7 mouse cellular contexts compared by ENCODE assay signal in the genomic region with DNA sequence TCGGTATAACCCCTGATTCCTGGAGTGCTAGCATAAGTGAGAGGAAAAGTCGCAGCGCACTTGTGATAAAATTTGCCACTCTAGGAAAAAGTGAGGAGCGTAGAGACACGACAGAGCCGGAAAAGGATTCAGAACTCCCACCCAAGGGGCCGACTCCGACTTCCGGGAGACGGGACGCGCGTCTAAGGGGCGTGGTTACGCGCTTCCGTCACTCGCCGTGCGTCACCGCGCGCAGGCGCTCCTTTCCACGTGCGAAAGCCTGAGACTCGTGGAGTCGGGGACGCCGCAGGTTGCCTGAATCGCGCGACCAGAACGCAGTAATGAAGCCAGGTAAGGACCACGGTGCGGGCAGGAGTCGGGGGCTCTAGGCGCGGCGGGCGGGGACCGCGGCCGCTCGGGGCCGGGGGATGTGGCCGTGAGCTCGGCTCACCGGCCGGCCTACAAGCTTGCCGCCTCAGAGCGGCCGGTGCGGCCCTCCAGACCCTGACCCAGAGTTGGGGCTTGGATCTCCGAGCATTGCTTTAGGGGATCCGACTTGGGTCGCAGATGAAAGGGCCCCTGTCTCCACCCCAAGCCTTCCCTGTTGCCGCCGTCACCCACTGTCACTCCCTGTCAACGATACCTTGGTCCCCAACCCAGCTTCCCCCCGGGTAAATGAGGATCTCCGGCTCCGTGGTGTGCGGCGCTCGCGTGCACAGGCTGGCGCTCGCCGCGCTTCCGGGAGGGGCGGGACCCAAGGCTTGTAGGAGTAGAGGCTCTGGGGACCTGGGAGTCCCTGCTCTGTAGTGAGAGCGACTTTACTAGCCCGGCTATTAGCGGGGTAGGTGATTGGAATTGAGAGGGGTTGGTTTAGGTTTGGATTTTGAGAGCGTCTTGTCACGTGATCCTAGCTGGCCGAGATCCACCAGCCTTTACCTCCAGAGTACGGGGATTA. TPM values are rescaled to one million over a fixed set of nuclear protein-coding genes. Genes with fewer than 3 reads are reported as not detected.
DNase-seq lines count a peak whose midpoint lies in the region; ATAC-seq and TF ChIP-seq lines count a peak whose summit lies in the region.

A gene (plus strand): TSS at position 222 of the 934 bp plus-strand sequence.

- TF ChIP-seq POLR2A in kidney, adult 2 months (IDR thresholded peaks at IDR 0.05; ENCODE audit: low read depth, low read length): peak; percentile 31
- TF ChIP-seq POLR2A in spleen, adult 2 months (IDR thresholded peaks at IDR 0.05; ENCODE audit: low read depth, low read length): peak; percentile 68

- H3K9ac ChIP-seq in embryonic facial prominence, embryonic 12.5 days: peak within 1 kb of the TSS; percentile 72
- peak within 1 kb of the TSS; percentile 80 for H3K9ac ChIP-seq in limb, embryonic 12.5 days (replicated peaks)
- H3K9ac ChIP-seq in midbrain, embryonic 15.5 days: peak within 1 kb of the TSS; percentile 77

- peak within 1 kb of the TSS; percentile 86 for H3K27ac ChIP-seq in embryonic facial prominence, embryonic 12.5 days
- peak within 1 kb of the TSS; percentile 64; the same call in 1 of the 2 replicates for H3K27ac ChIP-seq in kidney, adult 2 months (ENCODE audit: insufficient read depth, low read depth, low read length)
- peak within 1 kb of the TSS; percentile 85 for H3K27ac ChIP-seq in limb, embryonic 12.5 days
- peak within 1 kb of the TSS; percentile 75 for H3K27ac ChIP-seq in midbrain, embryonic 15.5 days
- peak within 1 kb of the TSS; percentile 90 for H3K27ac ChIP-seq in spleen, adult 2 months (ENCODE audit: insufficient read depth, low read length)

- peak; percentile 90 for DNase-seq in adrenal gland, postnatal 25 days
- peak; percentile 93 to 94 for DNase-seq in heart, adult 18-20 months
- DNase-seq in kidney, adult 2 months: peak; percentile 94
- DNase-seq in spleen, adult 2 months (ENCODE audit: low read depth in 1 of 2, low spot score in 2 of 2): peak; percentile 84 to 88

- H3K36me3 ChIP-seq in embryonic facial prominence, embryonic 12.5 days: peaks cover 4% of the 10 kb centered on the region; the same call in 1 of the 2 replicates
- no peaks in the 10 kb centered on the region for H3K36me3 ChIP-seq in kidney, adult 2 months (ENCODE audit: control insufficient read depth, insufficient read depth, low read length)
- peaks cover 3% of the 10 kb centered on the region for H3K36me3 ChIP-seq in limb, embryonic 12.5 days
- no peaks in the 10 kb centered on the region for H3K36me3 ChIP-seq in midbrain, embryonic 15.5 days (replicated peaks)
- no peaks in the 10 kb centered on the region for H3K36me3 ChIP-seq in spleen, adult 2 months (ENCODE audit: control insufficient read depth, insufficient read depth, low read length)

- peaks cover 19% of the 10 kb centered on the region for H3K4me1 ChIP-seq in embryonic facial prominence, embryonic 12.5 days
- H3K4me1 ChIP-seq in kidney, adult 2 months (ENCODE audit: control insufficient read depth, insufficient read depth, low read length): peaks cover 4% of the 10 kb centered on the region; the same call in 1 of the 2 replicates
- peaks cover 24% of the 10 kb centered on the region for H3K4me1 ChIP-seq in limb, embryonic 12.5 days (replicated peaks)
- peaks cover 33% of the 10 kb centered on the region for H3K4me1 ChIP-seq in midbrain, embryonic 15.5 days
- peaks cover 7% of the 10 kb centered on the region for H3K4me1 ChIP-seq in spleen, adult 2 months (ENCODE audit: control insufficient read depth, insufficient read depth, insufficient read length)

- H3K4me3 ChIP-seq in embryonic facial prominence, embryonic 12.5 days: peak within 1 kb of the TSS; percentile 83
- peak within 1 kb of the TSS; percentile 72 for H3K4me3 ChIP-seq in kidney, adult 2 months (ENCODE audit: insufficient read depth, low read depth, low read length)
- H3K4me3 ChIP-seq in limb, embryonic 12.5 days (replicated peaks): peak within 1 kb of the TSS; percentile 86
- H3K4me3 ChIP-seq in midbrain, embryonic 15.5 days: peak within 1 kb of the TSS; percentile 76
- H3K4me3 ChIP-seq in spleen, adult 2 months (ENCODE audit: extremely low read depth, insufficient read depth, insufficient read length): peak within 1 kb of the TSS; percentile 90

- ATAC-seq in embryonic facial prominence, embryonic 12.5 days (ENCODE audit: insufficient number of reproducible peaks, insufficient read depth, low FRiP score, low TSS enrichment): peak; percentile 81
- ATAC-seq in limb, embryonic 12.5 days (ENCODE audit: insufficient number of reproducible peaks, insufficient read depth, low FRiP score, low TSS enrichment, low read depth): peak; percentile 72
- peak; percentile 95 for ATAC-seq in midbrain, embryonic 15.5 days (replicated peaks)

- H3K4me2 ChIP-seq in embryonic facial prominence, embryonic 12.5 days (replicated peaks): peak within 1 kb of the TSS; percentile 85
- H3K4me2 ChIP-seq in limb, embryonic 12.5 days: peak within 1 kb of the TSS; percentile 82
- H3K4me2 ChIP-seq in midbrain, embryonic 15.5 days: peak within 1 kb of the TSS; percentile 86

- WGBS in embryonic facial prominence, embryonic 12.5 days: under 1% methylated on average over 80 of the region's 80 CpGs
- WGBS in kidney, adult 2 months: under 1% methylated on average over 80 of the region's 80 CpGs
- WGBS in limb, embryonic 12.5 days: under 1% methylated on average over 80 of the region's 80 CpGs
- WGBS in midbrain, embryonic 15.5 days: under 1% methylated on average over 80 of the region's 80 CpGs
- under 1% methylated on average over 80 of the region's 80 CpGs for WGBS in spleen, adult 2 months

- no peaks in the 10 kb centered on the region for H3K27me3 ChIP-seq in embryonic facial prominence, embryonic 12.5 days
- no peaks in the 10 kb centered on the region for H3K27me3 ChIP-seq in kidney, adult 2 months (replicated peaks; ENCODE audit: control insufficient read depth, insufficient read depth, low read length)
- H3K27me3 ChIP-seq in limb, embryonic 12.5 days: no peaks in the 10 kb centered on the region
- H3K27me3 ChIP-seq in midbrain, embryonic 15.5 days (replicated peaks): no peaks in the 10 kb centered on the region
- no peaks in the 10 kb centered on the region for H3K27me3 ChIP-seq in spleen, adult 2 months (ENCODE audit: control insufficient read depth, insufficient read depth, low read length)

- H3K9me3 ChIP-seq in embryonic facial prominence, embryonic 12.5 days: 0 out of 2 replicates have a peak, but pooled peaks cover 5% of the 10 kb centered on the region
- H3K9me3 ChIP-seq in limb, embryonic 12.5 days: peaks cover 8% of the 10 kb centered on the region; the same call in 1 of the 2 replicates
- no peaks in the 10 kb centered on the region for H3K9me3 ChIP-seq in midbrain, embryonic 15.5 days

- TF ChIP-seq CTCF in kidney, adult 2 months (conservative IDR thresholded peaks at IDR 0.05; ENCODE audit: insufficient read depth, insufficient read length, low read depth, low read length): no peak
- TF ChIP-seq CTCF in spleen, adult 2 months (IDR thresholded peaks at IDR 0.05; ENCODE audit: extremely low read depth, insufficient read depth, insufficient read length, insufficient replicate concordance): no peak

RNA-seq across cellular contexts. Expression of the gene that starts here (rescaled TPM):
- total RNA-seq in adrenal gland, postnatal 25 days (2021): 91.9 and 107 TPM in 2 replicates
- polyA plus RNA-seq in embryonic facial prominence, embryonic 12.5 days (2016; fragmentation: Nextera tagmentation; extraction: Ambion mirVana): 155 TPM in 2 replicates
- total RNA-seq in heart, adult 18-20 months (2021): 10 to 100 TPM; 28.9 to 32.8 TPM
- 33.0 and 54.3 TPM in 2 replicates for polyA plus RNA-seq in kidney, adult 2 months (2012; rRNA removed)
- polyA plus RNA-seq in limb, embryonic 12.5 days (2016; fragmentation: Nextera tagmentation; extraction: Ambion mirVana): 159 and 169 TPM in 2 replicates
- 75.6 and 78.4 TPM in 2 replicates for polyA plus RNA-seq in midbrain, embryonic 15.5 days (2015; fragmentation: Nextera tagmentation; extraction: Ambion mirVana)
- polyA plus RNA-seq in spleen, adult 2 months (2012; rRNA removed): 49.5 and 52.2 TPM in 2 replicates

Comparison
In these comparisons a context has a peak if more than half of its experiments do, and no peak if none do; other contexts are left out.
1. Peak in every context shown above with its lines: DNase-seq, ATAC-seq, H3K4me3 ChIP-seq and H3K27ac ChIP-seq.